Mouse (Mus musculus): Measurements from ENCODE around the gene Ssr2. TPM values are rescaled to one million over a fixed set of nuclear protein-coding genes. Genes with fewer than 3 reads are reported as not detected.

The Ssr2 gene
- 181 and 185 TPM in 2 replicates for polyA plus RNA-seq (2016; fragmentation: Nextera tagmentation; extraction: Ambion mirVana)

GRCm38 (mm10) chr3:88575540-88575939, at the start of gene Ssr2:
TSS of gene Ssr2 (plus strand) at chr3:88575876.
- 79% methylated on average over 3 of the region's 3 CpGs for whole genome bisulfite sequencing
- no peak for ATAC-seq (ENCODE audit: insufficient number of reproducible peaks, low FRiP score)

GRCm38 (mm10) chr3:88526157-88527131, 49.2 kb upstream of the Ssr2 start:
- H3K27ac ChIP-seq (ENCODE audit: poor library complexity, severe bottlenecking) = no peak overlapping the region
- peaks cover 46% of the 10 kb centered on the region for H3K4me1 ChIP-seq (replicated peaks)
- H3K9ac ChIP-seq = peak overlapping the region; percentile 34; the same call in 1 of the 2 replicates
- no peaks in the 10 kb centered on the region for H3K27me3 ChIP-seq (replicated peaks)
- ATAC-seq (ENCODE audit: insufficient number of reproducible peaks, low FRiP score) = peak; percentile 69
- WGBS = 32% methylated on average over 17 of the region's 17 CpGs
- H3K9me3 ChIP-seq (replicated peaks) = no peaks in the 10 kb centered on the region
- H3K4me3 ChIP-seq = no peak overlapping the region
- H3K36me3 ChIP-seq = peaks cover 23% of the 10 kb centered on the region
- no peak overlapping the region for H3K4me2 ChIP-seq

More at GRCm38 (mm10) chr3:88575540-88575939, at the start of gene Ssr2:
- H3K27ac ChIP-seq (ENCODE audit: poor library complexity, severe bottlenecking) = no peak within 1 kb of the TSS
- H3K4me3 ChIP-seq = no peak within 1 kb of the TSS
- peaks cover under 1% of the 10 kb centered on the region; the same call in 1 of the 2 replicates for H3K36me3 ChIP-seq
- no peaks in the 10 kb centered on the region for H3K9me3 ChIP-seq (replicated peaks)
- no peak within 1 kb of the TSS for H3K4me2 ChIP-seq
- peaks cover 10% of the 10 kb centered on the region for H3K4me1 ChIP-seq (replicated peaks)
- H3K9ac ChIP-seq = no peak within 1 kb of the TSS
- H3K27me3 ChIP-seq (replicated peaks) = no peaks in the 10 kb centered on the region

GRCm38 (mm10) chr3:88527565-88527964, 48.1 kb upstream of the Ssr2 start:
- Histone ChIP-seq H3K4me3 (no peak overlapping the region), H3K9me3 (replicated peaks) (no peaks in the 10 kb centered on the region), H3K27ac (ENCODE audit: poor library complexity, severe bottlenecking) (peak overlapping the region; percentile 19), H3K4me2 (peak overlapping the region; percentile 44), H3K4me1 (replicated peaks) (peaks cover 46% of the 10 kb centered on the region), H3K9ac (peak overlapping the region; percentile 27), H3K36me3 (peaks cover 23% of the 10 kb centered on the region), H3K27me3 (replicated peaks) (no peaks in the 10 kb centered on the region)
- WGBS = 15% methylated on average over 8 of the region's 8 CpGs
- no peak for ATAC-seq (ENCODE audit: insufficient number of reproducible peaks, low FRiP score)

- Histone ChIP-seq H3K9me3 (replicated peaks) (no peaks in the 10 kb centered on the region), H3K4me1 (replicated peaks) (peaks cover 47% of the 10 kb centered on the region), H3K27me3 (replicated peaks) (no peaks in the 10 kb centered on the region), H3K36me3 (peaks cover 17% of the 10 kb centered on the region), H3K4me2 (peak overlapping the region; percentile 88; the same call in 1 of the 2 replicates), H3K27ac (ENCODE audit: poor library complexity, severe bottlenecking) (peak overlapping the region; percentile 95; the same call in 1 of the 2 replicates), H3K4me3 (no peak overlapping the region), H3K9ac (no peak overlapping the region)
- no peak for ATAC-seq (ENCODE audit: insufficient number of reproducible peaks, low FRiP score)
- 82% methylated on average over 11 of the region's 11 CpGs for WGBS
Observed at GRCm38 (mm10) chr3:88528646-88529045, 47.0 kb upstream of the Ssr2 start.

- H3K9ac ChIP-seq = peak overlapping the region; percentile 54
- peak overlapping the region; percentile 95 for H3K27ac ChIP-seq (ENCODE audit: poor library complexity, severe bottlenecking)
- no peaks in the 10 kb centered on the region for H3K9me3 ChIP-seq (replicated peaks)
- no peaks in the 10 kb centered on the region for H3K27me3 ChIP-seq (replicated peaks)
- ATAC-seq (ENCODE audit: insufficient number of reproducible peaks, low FRiP score) = no peak
- peaks cover 10% of the 10 kb centered on the region for H3K36me3 ChIP-seq
- peaks cover 55% of the 10 kb centered on the region for H3K4me1 ChIP-seq (replicated peaks)
- WGBS = 38% methylated on average over 7 of the region's 7 CpGs
- peak overlapping the region; percentile 88 for H3K4me2 ChIP-seq
- peak overlapping the region; percentile 83 for H3K4me3 ChIP-seq
Observed at GRCm38 (mm10) chr3:88529204-88530000, 46.3 kb upstream of the Ssr2 start.

- H3K27ac ChIP-seq (ENCODE audit: poor library complexity, severe bottlenecking) = peak overlapping the region; percentile 95
- peak overlapping the region; percentile 88 for H3K4me2 ChIP-seq
- ATAC-seq (ENCODE audit: insufficient number of reproducible peaks, low FRiP score) = no peak
- H3K9me3 ChIP-seq (replicated peaks) = no peaks in the 10 kb centered on the region
- WGBS = 24% methylated on average over 11 of the region's 11 CpGs
- peak overlapping the region; percentile 54 for H3K9ac ChIP-seq
- peaks cover 64% of the 10 kb centered on the region for H3K4me1 ChIP-seq (replicated peaks)
- peaks cover 4% of the 10 kb centered on the region for H3K36me3 ChIP-seq
- H3K27me3 ChIP-seq (replicated peaks) = no peaks in the 10 kb centered on the region
- H3K4me3 ChIP-seq = peak overlapping the region; percentile 83
Observed at GRCm38 (mm10) chr3:88530082-88530864, 45.4 kb upstream of the Ssr2 start.

- H3K36me3 ChIP-seq = peaks cover 11% of the 10 kb centered on the region
- H3K9me3 ChIP-seq (replicated peaks) = no peaks in the 10 kb centered on the region
- ATAC-seq (ENCODE audit: insufficient number of reproducible peaks, low FRiP score) = peak; percentile 81
- H3K27ac ChIP-seq (ENCODE audit: poor library complexity, severe bottlenecking) = peak overlapping the region; percentile 95
- H3K27me3 ChIP-seq (replicated peaks) = no peaks in the 10 kb centered on the region
- WGBS = 1% methylated on average over 59 of the region's 63 CpGs
- peak overlapping the region; percentile 97 for H3K9ac ChIP-seq
- peaks cover 68% of the 10 kb centered on the region for H3K4me1 ChIP-seq (replicated peaks)
- H3K4me2 ChIP-seq = peak overlapping the region; percentile 88
- peak overlapping the region; percentile 83 for H3K4me3 ChIP-seq
Observed at GRCm38 (mm10) chr3:88531348-88532298, 44.1 kb upstream of the Ssr2 start.

GRCm38 (mm10) chr3:88532299-88532674, 43.4 kb upstream of the Ssr2 start, which contains the start of gene Mex3a:
TSS of gene Mex3a (plus strand) at chr3:88532395.
- Histone ChIP-seq H3K27ac (ENCODE audit: poor library complexity, severe bottlenecking) (peak within 1 kb of the TSS; percentile 95), H3K4me1 (replicated peaks) (peaks cover 70% of the 10 kb centered on the region), H3K36me3 (peaks cover 18% of the 10 kb centered on the region), H3K27me3 (replicated peaks) (no peaks in the 10 kb centered on the region), H3K9me3 (replicated peaks) (no peaks in the 10 kb centered on the region), H3K9ac (peak within 1 kb of the TSS; percentile 97), H3K4me2 (peak within 1 kb of the TSS; percentile 88), H3K4me3 (peak within 1 kb of the TSS; percentile 83)
- no peak for ATAC-seq (ENCODE audit: insufficient number of reproducible peaks, low FRiP score)
- 7% methylated on average over 24 of the region's 31 CpGs for WGBS

- Histone ChIP-seq H3K9me3 (replicated peaks) (no peaks in the 10 kb centered on the region), H3K4me2 (peak overlapping the region; percentile 88), H3K9ac (peak overlapping the region; percentile 97), H3K4me1 (replicated peaks) (peaks cover 70% of the 10 kb centered on the region), H3K36me3 (peaks cover 24% of the 10 kb centered on the region), H3K27ac (ENCODE audit: poor library complexity, severe bottlenecking) (peak overlapping the region; percentile 95), H3K4me3 (peak overlapping the region; percentile 83), H3K27me3 (replicated peaks) (no peaks in the 10 kb centered on the region)
- ATAC-seq (ENCODE audit: insufficient number of reproducible peaks, low FRiP score) = peak; percentile 6
- under 1% methylated on average over 39 of the region's 40 CpGs for WGBS
Observed at GRCm38 (mm10) chr3:88532689-88533511, 42.8 kb upstream of the Ssr2 start.
